Mouse (Mus musculus) heart, embryonic 12.5 days (tissue): ENCODE data around the gene Alox12b. TPM values are rescaled to one million over a fixed set of nuclear protein-coding genes. Genes with fewer than 3 reads are reported as not detected.

Source experiments
- ATAC-seq: fragments of 200-750 bp; cut with Nextera tagmentation; 2 replicates; pipeline ENCODE4 v1.8.0; 2017; ENCODE audit warnings: moderate TSS enrichment, moderate library complexity; ENCODE audit not compliant: insufficient number of reproducible peaks, low FRiP score
- H3K27ac ChIP-seq: fragments of 300-500 bp; sonication (generic); 2 replicates; pipeline ENCODE4 v1.5.1; 2016; ENCODE audit warnings: mild to moderate bottlenecking, moderate library complexity; ENCODE audit not compliant: poor library complexity, severe bottlenecking
- H3K27me3 ChIP-seq: fragments of 300-500 bp; sonication (generic); replicated peaks from 2 replicates; pipeline ENCODE4 v1.6.1; 2016; ENCODE audit warnings: mild to moderate bottlenecking, moderate library complexity
- H3K36me3 ChIP-seq: fragments of 300-500 bp; sonication (generic); 2 replicates; pipeline ENCODE4 v1.6.1; 2016; ENCODE audit warnings: mild to moderate bottlenecking, moderate library complexity
- H3K4me1 ChIP-seq: fragments of 300-500 bp; sonication (generic); replicated peaks from 2 replicates; pipeline ENCODE4 v1.6.1; 2016; ENCODE audit warnings: mild to moderate bottlenecking
- H3K4me2 ChIP-seq: fragments of 300-500 bp; sonication (generic); 2 replicates; pipeline ENCODE4 v1.6.1; 2016; ENCODE audit warnings: mild to moderate bottlenecking, moderate library complexity
- H3K4me3 ChIP-seq: fragments of 300-500 bp; sonication (generic); 2 replicates; pipeline ENCODE4 v1.5.1; 2016; ENCODE audit warnings: mild to moderate bottlenecking
- H3K9ac ChIP-seq: fragments of 300-500 bp; sonication (generic); 2 replicates; pipeline ENCODE4 v1.6.1; 2016; ENCODE audit warnings: mild to moderate bottlenecking, moderate library complexity
- H3K9me3 ChIP-seq: fragments of 300-500 bp; sonication (generic); replicated peaks from 2 replicates; pipeline ENCODE4 v1.6.1; 2016; ENCODE audit warnings: mild to moderate bottlenecking, moderate library complexity
- WGBS: fragments of 180-500 bp; shearing (Covaris S2); methylation state at CpG from one replicate; pipeline ENCODE4 v1.1.7; 2016; 5-methylcytosine and 5-hydroxymethylcytosine counted together
- polyA plus RNA-seq: library from polyadenylated mRNA; unstranded; fragments of >200 nt; fragmentation: Nextera tagmentation; extraction: Ambion mirVana; gene quantifications from 2 replicates; pipeline ENCODE4 v1.2.1, GENCODE M21; 2016

Gene Alox12b
- polyA plus RNA-seq, 1 experiment from 2014 or later = not detected

GRCm38 (mm10) chr11:69135361-69135760, 21.4 kb upstream of the Alox12b start:
- Histone ChIP-seq H3K4me3 (no peak overlapping the region), H3K9me3 (no peaks in the 10 kb centered on the region), H3K27ac (no peak overlapping the region), H3K27me3 (peaks cover 31% of the 10 kb centered on the region), H3K4me2 (no peak overlapping the region), H3K9ac (no peak overlapping the region), H3K4me1 (peaks cover 12% of the 10 kb centered on the region), H3K36me3 (no peaks in the 10 kb centered on the region)
- WGBS = 77% methylated on average over 6 of the region's 6 CpGs
- ATAC-seq = no peak

GRCm38 (mm10) chr11:69147546-69147945, 9.2 kb upstream of the Alox12b start:
- ATAC-seq = no peak
- H3K4me1 ChIP-seq = 0 out of 2 replicates have a peak, but pooled peaks cover 10% of the 10 kb centered on the region
- H3K36me3 ChIP-seq = no peaks in the 10 kb centered on the region
- H3K9ac ChIP-seq = no peak overlapping the region
- peaks cover 24% of the 10 kb centered on the region for H3K27me3 ChIP-seq
- H3K4me2 ChIP-seq = no peak overlapping the region
- no peaks in the 10 kb centered on the region for H3K9me3 ChIP-seq
- H3K27ac ChIP-seq = no peak overlapping the region
- WGBS = 74% methylated on average over 7 of the region's 7 CpGs
- no peak overlapping the region for H3K4me3 ChIP-seq

DNA sequence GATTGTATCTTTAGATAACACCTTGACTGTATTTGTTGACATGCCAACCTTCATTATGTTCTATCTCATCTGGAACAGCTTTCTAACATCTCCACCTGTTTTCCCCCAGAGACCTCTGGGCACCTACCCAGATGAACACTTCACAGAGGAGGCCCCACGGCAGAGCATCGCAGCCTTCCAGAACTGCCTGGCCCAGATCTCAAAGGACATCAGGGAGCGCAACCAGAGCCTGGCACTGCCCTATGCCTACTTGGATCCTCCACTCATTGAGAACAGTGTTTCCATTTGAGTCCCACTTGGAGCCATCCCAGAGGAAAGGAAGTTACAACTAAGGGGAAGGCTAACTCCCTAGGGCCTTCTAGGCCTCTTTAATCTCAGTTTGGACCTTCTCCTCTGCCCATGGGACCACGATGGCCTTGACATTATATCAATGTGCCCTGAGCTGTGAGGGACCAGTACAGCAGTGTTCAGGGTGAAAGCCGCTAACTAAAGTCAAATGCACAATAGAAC, 8.3 kb upstream of the Alox12b start:
- Histone ChIP-seq H3K27ac (no peak overlapping the region), H3K4me2 (no peak overlapping the region), H3K4me1 (0 out of 2 replicates have a peak, but pooled peaks cover 10% of the 10 kb centered on the region), H3K27me3 (peaks cover 26% of the 10 kb centered on the region), H3K36me3 (no peaks in the 10 kb centered on the region), H3K9ac (no peak overlapping the region), H3K4me3 (no peak overlapping the region), H3K9me3 (no peaks in the 10 kb centered on the region)
- ATAC-seq = no peak
- 88% methylated on average over 5 of the region's 5 CpGs for WGBS

DNA sequence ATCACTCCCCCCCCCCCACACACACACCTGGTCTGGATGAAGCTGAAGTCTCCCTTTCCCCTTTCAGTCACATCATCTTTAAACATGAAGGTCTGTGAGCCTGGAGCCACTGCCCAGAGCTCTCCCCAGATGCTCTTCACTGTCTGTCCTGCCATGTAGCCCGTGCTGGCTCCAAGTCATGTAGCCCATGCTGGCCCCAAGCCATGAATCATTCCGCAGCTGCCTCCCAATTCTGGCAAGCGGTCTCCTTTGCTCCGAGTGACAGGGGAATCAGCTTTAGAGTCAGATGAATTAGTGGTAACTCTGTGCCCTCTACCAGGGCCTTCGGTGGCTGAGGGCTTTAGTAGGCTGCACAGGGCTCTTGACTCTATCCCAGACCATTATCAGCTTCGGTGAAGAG, 7.1 kb upstream of the Alox12b start:
- no peaks in the 10 kb centered on the region for H3K9me3 ChIP-seq
- H3K36me3 ChIP-seq = no peaks in the 10 kb centered on the region
- WGBS = 56% methylated on average over 6 of the region's 6 CpGs
- no peak overlapping the region for H3K4me3 ChIP-seq
- no peak overlapping the region for H3K27ac ChIP-seq
- peaks cover 35% of the 10 kb centered on the region for H3K27me3 ChIP-seq
- no peak overlapping the region for H3K4me2 ChIP-seq
- ATAC-seq = no peak
- no peak overlapping the region for H3K9ac ChIP-seq
- 0 out of 2 replicates have a peak, but pooled peaks cover 10% of the 10 kb centered on the region for H3K4me1 ChIP-seq

DNA sequence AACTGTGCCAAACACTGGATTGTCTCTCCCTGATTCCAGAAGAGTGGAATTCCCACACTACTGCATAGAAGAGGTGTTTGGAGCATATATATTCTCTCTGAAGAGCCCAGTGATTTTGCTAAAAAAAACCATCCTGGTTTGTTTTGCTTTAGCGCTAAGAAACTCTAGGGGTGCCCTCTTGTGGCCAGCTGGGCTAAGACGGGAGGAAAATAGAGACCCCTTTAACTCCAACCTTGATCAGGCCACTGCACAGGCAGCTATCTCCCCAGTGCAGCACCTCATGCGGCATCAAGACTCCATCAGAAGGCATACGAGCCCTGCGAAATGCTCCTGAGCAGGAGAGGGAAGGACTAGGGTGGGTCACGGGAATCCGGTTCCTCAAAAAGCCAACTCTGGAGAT, 6.3 kb upstream of the Alox12b start:
- Histone ChIP-seq H3K4me1 (0 out of 2 replicates have a peak, but pooled peaks cover 10% of the 10 kb centered on the region), H3K27ac (no peak overlapping the region), H3K4me2 (peak overlapping the region; percentile 58), H3K9ac (no peak overlapping the region), H3K4me3 (peak overlapping the region; percentile 25), H3K36me3 (no peaks in the 10 kb centered on the region), H3K9me3 (no peaks in the 10 kb centered on the region), H3K27me3 (peaks cover 42% of the 10 kb centered on the region)
- no peak for ATAC-seq
- 5% methylated on average over 7 of the region's 7 CpGs for WGBS

DNA sequence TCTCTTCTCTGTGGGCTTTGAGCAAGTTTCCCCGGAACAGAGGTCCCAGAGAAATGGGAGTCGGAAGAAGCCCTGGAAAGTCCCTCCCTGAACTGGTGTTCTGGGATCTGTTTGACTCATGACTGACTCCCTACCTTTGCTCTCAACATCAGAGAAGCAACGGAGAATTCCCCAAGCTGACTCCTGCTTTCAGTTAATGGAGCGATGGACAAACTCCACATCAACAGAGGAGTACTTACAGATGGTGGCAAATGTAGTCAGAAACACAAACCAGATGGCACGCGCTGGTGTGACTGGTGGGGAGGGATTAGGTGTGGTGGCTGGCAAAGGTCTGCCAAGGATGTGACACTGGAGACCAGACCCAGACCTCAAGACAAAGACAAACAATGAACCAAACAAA, 5.8 kb upstream of the Alox12b start:
- WGBS = 63% methylated on average over 6 of the region's 6 CpGs
- Histone ChIP-seq H3K4me3 (peak overlapping the region; percentile 25), H3K36me3 (no peaks in the 10 kb centered on the region), H3K4me2 (peak overlapping the region; percentile 58), H3K9ac (no peak overlapping the region), H3K4me1 (0 out of 2 replicates have a peak, but pooled peaks cover 10% of the 10 kb centered on the region), H3K27me3 (peaks cover 44% of the 10 kb centered on the region), H3K9me3 (no peaks in the 10 kb centered on the region), H3K27ac (no peak overlapping the region)
- no peak for ATAC-seq

GRCm38 (mm10) chr11:69153831-69154230, 3.0 kb upstream of the Alox12b start:
- Histone ChIP-seq H3K4me3 (no peak overlapping the region), H3K4me2 (no peak overlapping the region), H3K36me3 (no peaks in the 10 kb centered on the region), H3K9ac (no peak overlapping the region), H3K27me3 (peaks cover 67% of the 10 kb centered on the region), H3K9me3 (no peaks in the 10 kb centered on the region), H3K4me1 (peaks cover 16% of the 10 kb centered on the region; the same call in 1 of the 2 replicates), H3K27ac (no peak overlapping the region)
- 76% methylated on average over 8 of the region's 8 CpGs for WGBS
- ATAC-seq = no peak

DNA sequence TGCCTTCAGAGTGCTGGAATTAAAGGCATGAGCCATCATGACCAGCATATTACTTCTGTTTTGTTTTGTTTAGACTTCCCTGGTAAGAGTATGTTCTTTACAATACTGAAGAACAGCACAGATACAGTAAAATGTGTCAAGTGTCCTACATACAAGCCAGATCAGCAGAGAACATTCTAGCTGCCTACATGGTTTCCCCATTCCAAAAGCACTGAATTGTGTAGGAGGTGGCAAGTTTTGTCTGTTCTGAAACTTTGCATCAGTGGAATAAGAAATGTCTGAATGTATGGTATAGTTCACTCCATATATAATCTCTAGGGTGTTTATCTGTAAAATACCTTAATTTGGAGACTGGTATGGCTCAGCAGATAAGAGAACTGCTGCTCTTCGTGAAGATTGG, 1.4 kb upstream of the Alox12b start:
- H3K36me3 ChIP-seq = no peaks in the 10 kb centered on the region
- no peak overlapping the region for H3K4me2 ChIP-seq
- H3K4me3 ChIP-seq = no peak overlapping the region
- H3K4me1 ChIP-seq = peaks cover 10% of the 10 kb centered on the region; the same call in 1 of the 2 replicates
- H3K9me3 ChIP-seq = no peaks in the 10 kb centered on the region
- no peak overlapping the region for H3K27ac ChIP-seq
- WGBS = 31% methylated on average over 1 of the region's 1 CpGs
- no peak for ATAC-seq
- H3K9ac ChIP-seq = no peak overlapping the region
- peaks cover 77% of the 10 kb centered on the region for H3K27me3 ChIP-seq

DNA sequence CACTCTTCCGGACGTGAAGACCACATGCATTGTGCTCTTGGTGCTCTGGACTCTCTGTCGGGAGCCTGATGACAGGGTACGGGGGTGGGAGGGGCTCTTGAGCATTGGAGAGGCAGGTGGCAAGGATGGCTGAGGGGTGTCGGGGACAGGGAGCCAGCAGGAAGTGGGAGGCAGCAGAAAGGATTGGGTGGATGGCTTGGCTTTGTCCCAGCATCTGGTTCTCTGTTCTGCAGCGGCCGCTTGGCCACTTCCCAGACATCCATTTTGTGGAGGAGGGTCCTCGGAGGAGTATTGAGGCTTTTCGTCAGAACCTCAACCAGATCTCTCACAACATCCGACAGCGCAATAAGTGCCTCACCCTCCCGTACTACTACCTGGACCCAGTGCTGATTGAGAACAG, 12.5 kb downstream of the Alox12b start:
- Histone ChIP-seq H3K4me3 (no peak overlapping the region), H3K4me1 (0 out of 2 replicates have a peak, but pooled peaks cover under 1% of the 10 kb centered on the region), H3K9ac (no peak overlapping the region), H3K4me2 (no peak overlapping the region), H3K27me3 (peaks cover 57% of the 10 kb centered on the region), H3K36me3 (no peaks in the 10 kb centered on the region), H3K9me3 (no peaks in the 10 kb centered on the region), H3K27ac (no peak overlapping the region)
- no peak for ATAC-seq
- WGBS = 81% methylated on average over 12 of the region's 12 CpGs

DNA sequence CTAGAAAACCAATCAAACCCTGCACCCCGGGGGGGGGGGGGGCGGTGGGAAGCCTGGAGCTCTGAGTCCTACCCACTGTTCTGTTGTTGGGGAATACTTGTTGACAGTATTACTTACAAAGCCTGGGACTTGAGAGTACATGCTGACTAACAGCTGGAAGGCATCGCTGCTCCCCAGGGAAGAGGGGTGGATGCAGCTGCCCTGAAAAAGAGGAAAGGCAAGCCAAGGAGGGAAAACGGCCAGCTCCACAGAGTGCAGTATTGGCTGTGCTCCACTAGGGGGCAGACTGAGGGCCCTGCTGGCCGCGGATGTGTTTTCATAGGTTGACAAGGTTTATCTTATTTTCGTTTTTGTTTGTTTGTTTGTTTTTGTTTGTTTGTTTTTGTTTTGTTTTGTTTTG, 14.8 kb downstream of the Alox12b start:
- H3K9me3 ChIP-seq = no peaks in the 10 kb centered on the region
- H3K36me3 ChIP-seq = no peaks in the 10 kb centered on the region
- H3K27ac ChIP-seq = no peak overlapping the region
- no peak for ATAC-seq
- 32% methylated on average over 7 of the region's 7 CpGs for WGBS
- H3K9ac ChIP-seq = no peak overlapping the region
- H3K4me3 ChIP-seq = no peak overlapping the region
- no peak overlapping the region for H3K4me2 ChIP-seq
- H3K4me1 ChIP-seq = 0 out of 2 replicates have a peak, but pooled peaks cover 5% of the 10 kb centered on the region
- peaks cover 35% of the 10 kb centered on the region for H3K27me3 ChIP-seq

- H3K4me2 ChIP-seq = no peak overlapping the region
- no peaks in the 10 kb centered on the region for H3K36me3 ChIP-seq
- H3K4me1 ChIP-seq = 0 out of 2 replicates have a peak, but pooled peaks cover 5% of the 10 kb centered on the region
- peaks cover 27% of the 10 kb centered on the region for H3K27me3 ChIP-seq
- ATAC-seq = no peak
- no peaks in the 10 kb centered on the region for H3K9me3 ChIP-seq
- no peak overlapping the region for H3K9ac ChIP-seq
- H3K27ac ChIP-seq = no peak overlapping the region
- WGBS = 94% methylated on average over 2 of the region's 2 CpGs
- no peak overlapping the region for H3K4me3 ChIP-seq
These were observed 15.8 kb downstream of the Alox12b start for GRCm38 (mm10) chr11:69172606-69173005.

DNA sequence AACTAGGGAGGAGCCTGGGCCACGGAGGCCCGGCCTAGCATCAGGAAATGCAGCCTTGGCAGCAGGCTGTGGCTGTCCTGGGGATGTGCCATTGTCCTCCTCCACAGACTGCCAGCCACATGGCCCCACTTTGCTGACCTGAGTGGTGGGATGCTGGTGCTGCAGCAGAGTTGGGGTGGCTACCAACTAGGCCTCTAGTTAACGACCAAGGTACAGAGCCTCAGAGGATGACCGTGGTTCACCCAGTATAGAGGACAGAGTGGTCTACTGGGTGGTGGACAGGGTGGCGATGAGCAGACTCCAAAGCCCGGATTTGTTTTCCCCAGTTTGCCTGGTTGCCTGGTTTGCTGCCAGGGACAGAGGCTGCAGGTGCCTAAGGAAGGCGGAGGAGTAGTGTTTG, 17.9 kb downstream of the Alox12b start:
- no peak overlapping the region for H3K4me3 ChIP-seq
- H3K27ac ChIP-seq = no peak overlapping the region
- H3K27me3 ChIP-seq = 0 out of 2 replicates have a peak, but pooled peaks cover 9% of the 10 kb centered on the region
- H3K4me1 ChIP-seq = 0 out of 2 replicates have a peak, but pooled peaks cover 9% of the 10 kb centered on the region
- no peaks in the 10 kb centered on the region for H3K36me3 ChIP-seq
- no peaks in the 10 kb centered on the region for H3K9me3 ChIP-seq
- no peak overlapping the region for H3K4me2 ChIP-seq
- 75% methylated on average over 7 of the region's 7 CpGs for WGBS
- no peak overlapping the region for H3K9ac ChIP-seq
- no peak for ATAC-seq
